Mouse (Mus musculus): ENCODE measurements at regions not wholly inside any gene's neighbourhood (a gene's known extent, or its start where the extent isn't known, plus 50 kb on each side); places are given as distances from the start of the nearest gene placed in this dataset.

GRCm38 (mm10) chr11:114321527-114321926 is 254.7 kb upstream of the Sdk2 start:
- DNase-seq = no peak

GRCm38 (mm10) chr11:114315274-114315673 is 248.4 kb upstream of the Sdk2 start:
- DNase-seq = no peak

GRCm38 (mm10) chr11:114313652-114314051 is 246.8 kb upstream of the Sdk2 start:
- no peak for DNase-seq

GRCm38 (mm10) chr11:114311640-114312039 is 244.8 kb upstream of the Sdk2 start:
- no peak for DNase-seq

GRCm38 (mm10) chr11:114303636-114304354 is 236.9 kb upstream of the Sdk2 start:
- no peak for DNase-seq

- DNase-seq = no peak
These were observed 233.9 kb upstream of the Sdk2 start for GRCm38 (mm10) chr11:114300611-114301319.

GRCm38 (mm10) chr11:114296816-114297334 is 230.0 kb upstream of the Sdk2 start:
- no peak for DNase-seq

- no peak for DNase-seq
These were observed 227.8 kb upstream of the Sdk2 start for GRCm38 (mm10) chr11:114294511-114295250.

- no peak for DNase-seq
These were observed 224.4 kb upstream of the Sdk2 start for GRCm38 (mm10) chr11:114291258-114291657.

GRCm38 (mm10) chr11:114289946-114290345 is 223.1 kb upstream of the Sdk2 start:
- DNase-seq = no peak

- no peak for DNase-seq
These were observed 218.2 kb upstream of the Sdk2 start for GRCm38 (mm10) chr11:114284820-114285666.

- DNase-seq = peak; percentile 59
These were observed 216.4 kb upstream of the Sdk2 start for GRCm38 (mm10) chr11:114283208-114283607.

GRCm38 (mm10) chr11:114282566-114282965 is 215.7 kb upstream of the Sdk2 start:
- no peak for DNase-seq

GRCm38 (mm10) chr11:114281846-114282245 is 215.0 kb upstream of the Sdk2 start:
- no peak for DNase-seq

GRCm38 (mm10) chr11:114281041-114281695 is 214.3 kb upstream of the Sdk2 start:
- no peak for DNase-seq

- no peak for DNase-seq
These were observed 210.9 kb upstream of the Sdk2 start for GRCm38 (mm10) chr11:114277513-114278304.

GRCm38 (mm10) chr11:114270358-114271072 is 203.7 kb upstream of the Sdk2 start:
- DNase-seq = no peak

- DNase-seq = no peak
These were observed 195.1 kb upstream of the Sdk2 start for GRCm38 (mm10) chr11:114261959-114262358.

GRCm38 (mm10) chr11:114258218-114258617 is 191.4 kb upstream of the Sdk2 start:
- no peak for DNase-seq

GRCm38 (mm10) chr11:114257756-114258155 is 190.9 kb upstream of the Sdk2 start:
- no peak for DNase-seq

Measured in lung, postnatal 14 days (tissue).